Mouse (Mus musculus) adrenal gland, adult 10 weeks (tissue): Measurements from ENCODE around the gene Adarb1. TPM values are rescaled to one million over a fixed set of nuclear protein-coding genes. Genes with fewer than 3 reads are reported as not detected.

Experiments used
- polyA plus RNA-seq: library from polyadenylated mRNA; stranded (reverse); fragments of 350-450 nt; fragmentation: Illumina TruSeq; extraction: RNeasy Lipid Tissue Mini Kit (QIAGEN cat#74804); gene quantifications from one replicate; pipeline ENCODE4 v1.2.3, GENCODE M21; 2014; ENCODE audit warnings: low read depth, low replicate concordance

The Adarb1 gene
- polyA plus RNA-seq: 14.1 TPM

DNA sequence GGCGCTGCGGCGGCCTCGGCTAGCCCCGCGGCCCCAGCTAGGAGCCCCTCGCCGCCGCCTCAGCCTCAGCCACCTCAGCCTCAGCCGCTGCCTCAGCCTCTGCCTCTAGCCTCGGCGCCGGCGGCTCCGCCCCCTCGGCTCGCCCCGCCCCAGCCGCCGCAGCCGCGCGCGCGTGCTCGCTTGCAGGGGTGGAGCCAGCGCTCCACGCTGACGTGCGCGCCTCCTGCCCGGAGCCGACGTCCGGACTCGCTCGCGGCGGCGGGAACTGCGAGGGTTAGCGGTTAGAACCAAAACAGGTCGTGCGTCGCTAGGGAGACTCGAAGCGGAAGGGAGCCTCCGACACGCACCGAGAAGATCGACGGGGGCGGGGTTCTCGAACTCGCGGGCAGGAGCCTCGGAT lies at the start of gene Adarb1:
TSS of gene Adarb1 (minus strand) at position 133 of the 400 bp plus-strand sequence.

DNA sequence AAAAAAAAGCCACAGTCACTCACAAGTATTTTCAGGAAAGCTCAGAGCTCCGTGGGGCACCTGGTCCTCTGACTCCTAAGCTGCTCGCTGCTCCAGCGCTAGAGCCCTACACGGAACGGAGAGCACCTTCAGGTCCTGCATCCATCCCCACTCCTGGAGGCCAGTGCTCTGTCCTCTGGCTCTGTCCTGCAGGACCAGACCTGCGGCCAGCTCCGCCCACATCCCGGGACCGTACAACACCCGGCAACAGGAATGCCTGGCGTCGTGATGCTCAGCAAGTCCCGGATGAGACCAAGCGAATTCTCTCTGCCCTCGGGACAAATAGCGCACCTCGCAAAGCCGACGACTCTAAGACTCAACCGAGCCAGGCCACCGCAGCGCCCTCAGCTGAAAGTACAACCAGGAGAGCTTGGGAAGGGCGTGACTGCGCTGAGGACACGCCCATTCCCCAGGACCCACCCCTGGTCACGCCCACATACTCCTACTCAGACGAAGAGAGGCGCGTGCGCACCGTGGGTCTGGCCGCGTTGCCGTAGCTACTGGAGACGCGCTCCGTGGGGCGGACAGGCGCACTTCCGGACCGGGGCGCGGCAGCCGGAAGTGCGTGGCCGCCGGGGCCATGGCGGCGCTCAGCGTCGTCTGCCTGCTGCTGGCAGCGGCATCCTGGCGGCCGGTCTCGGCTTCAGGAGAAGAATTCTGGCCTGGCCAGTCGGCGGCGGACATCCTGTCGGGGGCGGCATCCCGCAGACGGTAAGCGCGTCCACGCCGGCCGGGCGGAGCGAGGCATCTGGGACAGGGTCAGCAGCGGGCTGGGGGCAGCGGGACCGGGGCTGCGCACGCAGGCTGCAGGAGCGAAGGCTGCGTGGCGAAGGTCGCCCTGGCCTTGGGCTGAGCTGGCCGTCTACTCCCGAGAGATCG lies 159.1 kb downstream of the Adarb1 start, which contains the start of gene Pofut2:
TSS of gene Pofut2 (plus strand) at position 515 of the 918 bp plus-strand sequence.

Other genes with a start within 250 kb of the Adarb1 start
- 4.4 TPM for gene Pofut2, start 159.1 kb downstream of the Adarb1 start, polyA plus RNA-seq
- gene Fam207a, start 97.5 kb upstream of the Adarb1 start, polyA plus RNA-seq: 0.70 TPM
- gene Itgb2, start 112.0 kb upstream of the Adarb1 start, polyA plus RNA-seq: 2.5 TPM
- gene Pttg1ip, start 163.4 kb upstream of the Adarb1 start, polyA plus RNA-seq: 126 TPM
- gene Sumo3, start 187.8 kb upstream of the Adarb1 start, polyA plus RNA-seq: 72.3 TPM
- gene Gm49325, start 187.9 kb upstream of the Adarb1 start, polyA plus RNA-seq: 6.2 TPM
- 11.6 TPM for gene Ube2g2, start 204.0 kb upstream of the Adarb1 start, polyA plus RNA-seq